Mouse (Mus musculus): Measurements from ENCODE around the gene Stat1.

The Stat1 gene

GRCm38 (mm10) chr1:52170057-52170456 is 50.8 kb downstream of the Stat1 start:
- peak; percentile 89 for DNase-seq

- peak; percentile 87 for DNase-seq
Observed at GRCm38 (mm10) chr1:52170747-52171146, 51.5 kb downstream of the Stat1 start.

GRCm38 (mm10) chr1:52171271-52171670 is 52.0 kb downstream of the Stat1 start:
- peak; percentile 71 for DNase-seq

GRCm38 (mm10) chr1:52175321-52175720 is 56.1 kb downstream of the Stat1 start:
- DNase-seq = peak; percentile 92

GRCm38 (mm10) chr1:52175983-52176382 is 56.7 kb downstream of the Stat1 start:
- no peak for DNase-seq

- no peak for DNase-seq
Observed at GRCm38 (mm10) chr1:52176999-52177398, 57.8 kb downstream of the Stat1 start.

- no peak for DNase-seq
Observed at GRCm38 (mm10) chr1:52179939-52180568, 60.8 kb downstream of the Stat1 start.

DNA sequence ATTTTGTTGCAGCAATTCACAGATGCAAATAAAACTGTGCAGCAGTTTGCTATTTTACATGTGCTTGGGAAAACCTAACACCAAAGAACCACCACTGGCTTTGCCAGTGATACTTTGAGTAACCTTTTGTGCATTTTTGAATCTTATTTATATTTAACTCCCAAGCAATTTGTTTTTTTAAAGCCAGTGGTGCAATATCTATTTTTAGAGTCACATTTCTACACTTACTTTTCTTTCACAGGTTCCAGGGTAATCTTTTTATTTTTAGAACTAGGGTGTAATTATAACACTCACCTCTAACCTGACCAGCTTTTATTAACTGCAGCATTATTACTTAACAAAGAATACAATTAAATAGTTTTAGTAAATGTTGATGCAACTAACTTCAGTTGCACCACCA is 62.8 kb downstream of the Stat1 start:
- DNase-seq = no peak

DNA sequence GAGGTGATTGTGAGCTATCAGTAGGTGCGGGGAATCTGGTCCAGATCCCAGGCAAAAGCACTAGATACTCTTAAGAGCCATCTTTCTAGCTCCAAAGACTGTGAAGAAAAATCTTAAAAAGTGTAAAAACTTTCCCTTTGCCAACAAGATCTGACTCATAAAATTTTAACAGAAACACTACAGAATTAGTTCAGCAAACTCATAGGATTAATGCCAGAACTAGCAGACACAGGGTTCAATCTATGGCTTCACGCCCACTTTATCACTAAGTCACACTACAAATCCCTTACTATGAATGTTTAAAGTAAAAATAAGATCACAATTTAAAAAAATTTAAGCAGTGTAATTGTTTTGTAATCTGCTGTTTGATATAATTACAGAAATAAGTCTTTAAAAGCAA is 63.8 kb downstream of the Stat1 start:
- DNase-seq = no peak
